Mouse (Mus musculus) mouse trophoblast stem cell (cell line): ENCODE measurements at regions not wholly inside any gene's neighbourhood (a gene's known extent, or its start where the extent isn't known, plus 50 kb on each side); places are given as distances from the start of the nearest gene placed in this dataset.

Experiments used
- in situ Hi-C, 2 experiments: fragments of 300-500 bp; cut with MseI, MboI; formaldehyde crosslinking; loops; 2 replicates in 1 of 2; 3 replicates in 1 of 2; pipeline ENCODE4 v1.15.1; 2025

DNA sequence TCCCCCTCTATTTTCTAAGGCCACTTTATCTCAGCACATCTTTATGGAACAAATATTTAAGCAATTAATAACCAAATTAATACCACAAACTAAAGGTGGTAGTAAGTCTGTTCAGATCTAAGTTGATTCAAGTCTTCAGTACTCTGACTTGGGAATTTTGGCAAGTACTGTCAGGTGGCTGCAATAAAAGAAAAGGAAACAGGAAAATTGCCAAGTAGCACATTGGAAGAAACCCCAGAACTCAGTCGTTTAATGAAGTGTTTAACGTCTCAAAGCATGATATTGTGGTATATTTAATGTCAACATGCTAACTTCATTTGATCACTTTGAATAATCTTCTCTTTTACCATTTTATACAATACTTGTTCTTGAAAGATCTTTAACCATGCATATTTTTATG, 142.2 kb downstream of the Gm11146 start:
- in situ Hi-C loops = no loop called here

- in situ Hi-C loops = loop anchor here in 1 of 2 experiments (25.0 kb wide), 1 partner anchor 307 kb away; no protein-coding TSS in a partner anchor
Observed at GRCm38 (mm10) chr16:77444647-77445046, 157.2 kb downstream of the Gm11146 start.

- in situ Hi-C loops = loop anchor here in 1 of 2 experiments (25.0 kb wide), 1 partner anchor 307 kb away; no protein-coding TSS in a partner anchor
Observed at GRCm38 (mm10) chr16:77444006-77444405, 157.9 kb downstream of the Gm11146 start.

GRCm38 (mm10) chr16:77443318-77443717, 158.6 kb downstream of the Gm11146 start:
- in situ Hi-C loops = loop anchor here in 1 of 2 experiments (25.0 kb wide), 1 partner anchor 306 kb away; no protein-coding TSS in a partner anchor

GRCm38 (mm10) chr16:77442866-77443265, 159.0 kb downstream of the Gm11146 start:
- in situ Hi-C loops = loop anchor here in 1 of 2 experiments (25.0 kb wide), 1 partner anchor 306 kb away; no protein-coding TSS in a partner anchor

GRCm38 (mm10) chr16:77431345-77431744, 170.5 kb downstream of the Gm11146 start:
- in situ Hi-C loops = loop anchor here in 1 of 2 experiments (25.0 kb wide), 1 partner anchor 294 kb away; no protein-coding TSS in a partner anchor

DNA sequence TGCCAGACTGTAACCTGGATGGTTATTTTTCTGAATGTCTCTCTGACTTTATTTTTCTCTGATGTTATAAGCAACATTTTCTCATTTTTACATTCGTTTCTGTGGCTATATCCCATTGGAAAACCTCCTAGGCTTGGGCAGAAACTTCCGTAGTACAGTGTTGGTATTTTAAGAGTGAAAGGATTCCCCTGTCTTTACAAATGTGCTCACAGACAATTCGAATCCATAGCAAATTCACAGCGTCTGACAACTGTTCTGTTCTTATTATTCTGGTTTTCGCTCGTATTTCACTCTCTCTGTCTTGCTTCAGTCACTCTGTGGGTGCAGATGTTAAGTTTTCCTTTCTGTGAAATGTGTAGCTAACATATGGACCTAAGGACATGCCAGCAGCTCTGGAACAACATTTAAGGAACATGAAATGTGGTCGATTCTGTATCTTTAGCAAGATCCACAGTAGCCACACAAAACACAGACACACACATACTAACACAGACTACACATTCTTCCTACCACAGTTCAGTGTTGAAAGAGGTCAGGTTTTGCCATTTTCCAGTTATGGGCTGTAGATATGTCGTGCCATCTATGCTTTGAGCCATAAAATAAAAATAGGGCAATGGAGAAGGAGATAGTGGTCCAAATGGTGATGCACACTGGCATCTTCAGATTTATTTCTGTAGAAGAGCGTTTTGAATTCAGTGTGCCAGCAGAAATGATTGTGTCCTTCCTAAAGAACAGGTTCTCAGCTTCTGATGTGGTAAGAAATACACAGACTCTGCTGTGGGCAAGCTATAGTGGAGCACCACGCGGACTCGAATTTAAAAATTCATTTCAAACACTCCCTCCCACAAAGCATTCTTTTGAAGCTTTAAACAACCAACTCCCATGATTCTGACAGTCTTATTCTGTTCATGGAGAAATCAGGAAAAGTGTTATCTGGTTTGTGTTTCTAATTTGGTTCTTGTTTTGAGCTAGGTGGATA, 179.2 kb downstream of the Gm11146 start:
- in situ Hi-C loops = no loop called here

DNA sequence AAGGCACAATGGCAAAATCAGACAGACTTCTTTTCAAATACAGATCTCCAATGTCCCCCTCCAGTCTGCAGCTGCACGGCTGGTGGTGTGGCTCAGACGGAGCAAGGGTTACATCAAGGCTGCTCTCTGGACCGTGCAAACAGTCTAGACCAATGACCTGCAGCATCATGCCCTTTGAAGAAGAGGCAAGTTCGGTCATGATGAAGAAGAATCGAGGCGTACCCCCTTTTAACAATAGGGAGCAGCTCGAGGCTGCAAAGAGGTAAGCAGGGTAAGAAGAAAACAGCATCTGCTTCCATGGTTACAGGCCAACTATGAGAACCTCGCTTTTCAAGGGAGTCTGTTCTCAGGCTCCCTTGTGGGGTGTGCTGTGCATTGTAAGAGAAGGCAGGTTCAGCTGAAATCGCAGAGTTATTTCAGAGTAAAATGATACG, 180.3 kb downstream of the Gm11146 start:
- in situ Hi-C loops = no loop called here

DNA sequence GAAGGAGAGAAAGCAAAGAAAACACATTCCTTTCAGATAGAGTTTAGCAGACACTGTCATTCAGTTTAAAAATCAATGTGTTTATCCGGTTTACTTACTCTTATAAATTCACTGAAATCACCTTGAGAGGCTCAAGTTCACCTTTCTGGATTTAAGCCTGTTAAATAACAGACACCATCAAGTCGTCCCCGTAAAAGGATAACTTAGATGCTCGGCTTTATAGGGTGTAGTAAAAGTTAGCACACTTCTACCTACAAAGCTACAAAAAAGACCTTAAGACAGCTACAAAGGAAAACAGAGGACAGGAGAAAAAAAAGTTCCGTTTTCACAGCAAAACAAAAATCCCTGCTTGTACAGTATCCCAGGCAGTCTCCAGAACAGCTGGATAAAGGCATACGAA, 180.9 kb downstream of the Gm11146 start:
- in situ Hi-C loops = no loop called here

GRCm38 (mm10) chr16:77420136-77420860, 181.6 kb downstream of the Gm11146 start:
- in situ Hi-C loops = no loop called here

GRCm38 (mm10) chr16:77419116-77419735, 182.7 kb downstream of the Gm11146 start:
- in situ Hi-C loops = no loop called here

DNA sequence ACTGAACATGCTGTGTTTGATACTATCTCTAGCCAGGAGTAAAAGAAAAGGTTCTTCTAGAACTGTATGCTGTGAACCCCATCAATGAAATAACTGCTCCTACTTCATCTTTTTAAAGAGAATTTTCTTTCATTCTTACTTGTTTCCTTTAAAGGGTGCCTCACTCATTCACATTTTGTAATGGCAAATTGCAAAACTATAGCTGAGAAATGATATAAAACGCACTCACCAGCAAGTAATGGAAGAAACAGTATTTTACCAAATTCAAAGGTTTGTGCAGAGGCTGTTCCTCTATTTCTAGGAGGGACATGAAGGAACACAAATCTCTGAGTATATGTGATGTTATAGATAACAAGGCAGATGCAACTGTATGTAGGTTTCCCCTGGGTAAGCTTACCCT, 183.4 kb downstream of the Gm11146 start:
- in situ Hi-C loops = no loop called here

DNA sequence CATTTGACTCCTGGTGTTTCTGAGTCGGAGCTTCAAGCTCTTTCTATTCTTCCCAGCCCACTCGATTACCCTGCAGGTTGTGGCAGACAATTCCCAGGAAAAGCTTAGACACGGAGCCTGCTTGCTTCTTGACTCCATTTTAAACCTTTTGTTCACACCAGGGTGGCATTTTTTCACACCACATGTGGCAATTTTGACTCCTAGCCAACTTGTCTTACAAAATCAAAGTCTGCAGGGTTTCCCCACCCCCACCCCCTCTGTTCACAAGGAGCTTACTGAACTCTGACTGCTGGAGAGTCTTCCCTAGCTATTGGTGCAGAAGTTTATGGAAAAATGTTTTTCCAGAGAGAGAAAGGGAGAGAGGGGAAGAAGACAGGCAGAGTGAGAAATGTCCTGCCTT, 184.1 kb downstream of the Gm11146 start:
- in situ Hi-C loops = no loop called here

DNA sequence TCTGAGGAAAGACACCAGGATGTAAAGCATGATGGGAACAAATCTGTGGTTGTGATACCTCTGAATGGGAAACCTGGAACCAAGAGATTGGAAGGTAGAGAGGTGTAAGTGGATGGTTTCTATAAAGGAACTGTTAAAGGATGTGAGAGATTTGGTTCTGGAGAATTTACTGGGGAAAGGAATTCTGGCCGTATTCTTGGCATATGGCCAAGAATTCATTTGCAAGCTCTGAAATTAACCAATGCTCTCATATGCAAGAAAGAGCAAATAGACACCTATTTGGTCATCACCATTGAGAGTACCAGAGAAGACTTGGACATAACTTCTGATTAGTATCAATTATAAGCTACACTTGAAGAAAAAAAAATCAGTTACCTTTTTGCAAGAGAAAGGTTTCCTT, 187.3 kb downstream of the Gm11146 start:
- in situ Hi-C loops = no loop called here

DNA sequence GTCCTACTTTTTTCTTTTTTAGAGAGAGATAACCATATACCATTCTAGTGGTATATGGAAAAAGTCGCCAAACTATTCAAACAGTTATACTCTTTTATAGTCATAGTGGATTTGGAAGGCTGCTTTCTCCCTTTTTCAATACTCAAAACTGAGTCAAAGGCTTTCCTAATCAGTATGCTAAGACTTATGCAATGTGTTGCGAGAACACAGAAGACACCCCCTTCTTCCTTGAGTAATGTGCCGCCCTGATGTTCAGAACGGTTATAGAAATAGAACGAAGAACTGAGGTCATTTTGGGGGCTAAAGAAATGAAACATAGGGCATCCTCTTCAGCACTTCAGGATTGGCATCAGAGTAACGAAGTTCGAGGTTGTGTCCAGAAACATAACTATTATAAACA, 192.7 kb downstream of the Gm11146 start:
- in situ Hi-C loops = no loop called here

- in situ Hi-C loops = no loop called here
Observed at GRCm38 (mm10) chr16:77406999-77407398, 194.9 kb downstream of the Gm11146 start.

- in situ Hi-C loops = no loop called here
Observed at GRCm38 (mm10) chr16:77405859-77406258, 196.0 kb downstream of the Gm11146 start.

GRCm38 (mm10) chr16:77405181-77405818, 196.6 kb downstream of the Gm11146 start:
- in situ Hi-C loops = no loop called here

- in situ Hi-C loops = no loop called here
Observed at GRCm38 (mm10) chr16:77402711-77403280, 199.1 kb downstream of the Gm11146 start.

DNA sequence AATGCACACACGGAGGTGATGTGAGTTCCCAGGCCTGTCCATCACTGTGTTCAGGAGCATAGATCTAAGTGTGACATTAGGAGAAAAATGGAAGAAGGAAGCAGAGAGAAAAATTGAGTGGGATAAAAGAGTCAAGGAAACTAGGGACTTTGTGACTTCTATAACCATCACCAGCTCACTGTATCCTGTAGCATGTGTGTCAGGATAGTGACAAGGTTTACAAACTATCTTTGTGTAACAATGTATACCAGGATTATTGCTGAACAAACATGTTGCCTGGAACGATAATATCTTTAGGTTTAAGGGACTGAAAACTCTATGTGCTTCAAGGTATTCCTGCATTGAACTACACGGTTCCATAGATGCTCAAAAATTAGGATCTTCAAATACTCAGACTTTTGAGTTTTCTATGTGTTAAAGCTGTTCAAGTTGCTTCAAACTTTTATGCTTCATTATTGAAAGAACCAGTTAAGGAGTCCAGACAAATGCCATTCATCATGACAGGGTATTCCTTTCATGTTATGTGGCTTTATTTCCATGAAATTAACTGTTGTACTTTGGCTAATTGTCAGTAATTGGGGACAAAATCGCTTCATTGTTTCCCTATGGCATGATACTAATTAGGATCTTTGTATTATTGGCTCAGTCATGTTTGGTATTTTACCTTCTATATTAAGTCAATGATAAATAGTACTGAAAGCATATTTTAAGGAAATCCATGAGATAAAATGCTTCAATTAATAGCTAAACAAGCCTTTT, 200.5 kb downstream of the Gm11146 start:
- in situ Hi-C loops = no loop called here
